Mouse (Mus musculus): Measurements from ENCODE around the gene Bcl2a1b. TPM values are rescaled to one million over a fixed set of nuclear protein-coding genes. Genes with fewer than 3 reads are reported as not detected.
"Not testable (repeated sequence)": the region's sequence is repeated elsewhere in the genome, so short reads cannot be mapped to it uniquely, and the experiment has no call there.

The Bcl2a1b gene
- polyA plus RNA-seq, 1 experiment = 13.0 TPM

DNA sequence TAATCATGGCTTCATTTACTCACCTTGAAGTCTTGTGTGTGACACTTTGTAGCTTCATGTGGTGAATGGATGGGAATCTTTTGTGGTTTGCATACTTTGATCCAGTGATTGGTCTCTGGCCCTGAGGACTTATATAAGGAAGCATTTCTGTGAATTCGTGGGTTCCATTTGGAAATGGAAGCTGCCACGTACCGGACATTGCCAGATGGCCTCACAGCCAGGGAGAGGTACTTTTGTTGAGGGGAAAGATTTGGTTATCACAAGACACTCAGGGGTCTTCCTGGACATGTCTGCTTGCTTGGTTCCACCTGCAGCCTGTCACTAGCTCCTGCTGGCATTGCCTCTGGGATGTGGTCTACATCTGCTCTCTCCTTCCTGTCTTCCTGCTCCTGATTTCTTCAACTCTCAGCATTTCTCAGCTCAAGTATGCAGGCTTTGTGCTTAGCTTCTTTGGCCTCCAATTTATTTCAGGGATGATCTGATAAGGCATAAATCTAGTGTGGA is 41.6 kb downstream of the Bcl2a1b start:
- not testable (repeated sequence) for H3K27me3 ChIP-seq (ENCODE audit: control insufficient read depth, insufficient read depth, low read length); H3K4me1 ChIP-seq (ENCODE audit: control insufficient read depth, insufficient read depth, insufficient read length); H3K27ac ChIP-seq (ENCODE audit: insufficient read depth, low read length); H3K4me3 ChIP-seq (ENCODE audit: extremely low read depth, insufficient read depth, insufficient read length); DNase-seq (ENCODE audit: low read depth in 1 of 2, low spot score in 2 of 2); H3K36me3 ChIP-seq (ENCODE audit: control insufficient read depth, insufficient read depth, low read length)
- 95% methylated on average over 3 of the region's 3 CpGs for WGBS

DNA sequence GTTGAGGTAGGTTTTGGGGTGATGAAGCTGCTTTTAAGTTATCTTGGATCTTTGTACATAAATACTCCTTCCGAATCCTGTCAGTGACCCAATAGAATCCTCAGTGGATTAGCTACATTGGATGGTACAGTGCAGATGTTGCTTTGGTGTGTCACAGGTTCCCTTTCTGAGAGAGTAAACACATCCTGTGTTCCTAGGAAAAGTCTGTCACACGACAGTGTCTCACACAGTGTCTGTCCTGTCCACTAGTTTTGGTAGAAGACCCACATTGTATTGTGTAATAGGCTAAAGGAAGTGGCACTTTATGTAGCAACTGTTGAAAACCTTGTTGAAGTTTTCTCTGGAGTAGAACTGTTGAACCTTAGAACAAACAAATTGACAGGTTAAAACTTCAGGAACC is 54.4 kb downstream of the Bcl2a1b start:
- 69% methylated on average over 2 of the region's 2 CpGs for WGBS
- no peak overlapping the region for H3K27ac ChIP-seq (ENCODE audit: insufficient read depth, low read length)
- no peaks in the 10 kb centered on the region for H3K36me3 ChIP-seq (ENCODE audit: control insufficient read depth, insufficient read depth, low read length)

GRCm38 (mm10) chr9:89256556-89257335 is 57.7 kb downstream of the Bcl2a1b start:
- 14% methylated on average over 12 of the region's 12 CpGs for WGBS
- H3K27ac ChIP-seq (ENCODE audit: insufficient read depth, low read length) = no peak overlapping the region
- H3K4me1 ChIP-seq (ENCODE audit: control insufficient read depth, insufficient read depth, insufficient read length) = peaks cover 4% of the 10 kb centered on the region; the same call in 1 of the 2 replicates
- H3K36me3 ChIP-seq (ENCODE audit: control insufficient read depth, insufficient read depth, low read length) = no peaks in the 10 kb centered on the region
- H3K27me3 ChIP-seq (ENCODE audit: control insufficient read depth, insufficient read depth, low read length) = no peaks in the 10 kb centered on the region
- TF ChIP-seq POLR2A (IDR thresholded peaks at IDR 0.05; ENCODE audit: low read depth, low read length) (no peak), CTCF (IDR thresholded peaks at IDR 0.05; ENCODE audit: extremely low read depth, insufficient read depth, insufficient read length, insufficient replicate concordance) (no peak)
- no peak for DNase-seq (ENCODE audit: low read depth in 1 of 2, low spot score in 2 of 2)
- H3K4me3 ChIP-seq (ENCODE audit: extremely low read depth, insufficient read depth, insufficient read length) = no peak overlapping the region

More for the DNA sequence above, 54.4 kb downstream of the Bcl2a1b start:
- no peak for DNase-seq (ENCODE audit: low read depth in 1 of 2, low spot score in 2 of 2)
- Histone ChIP-seq H3K4me3 (ENCODE audit: extremely low read depth, insufficient read depth, insufficient read length) (no peak overlapping the region), H3K4me1 (ENCODE audit: control insufficient read depth, insufficient read depth, insufficient read length) (peaks cover 4% of the 10 kb centered on the region; the same call in 1 of the 2 replicates), H3K27me3 (ENCODE audit: control insufficient read depth, insufficient read depth, low read length) (no peaks in the 10 kb centered on the region)
- no peak for TF ChIP-seq CTCF (IDR thresholded peaks at IDR 0.05; ENCODE audit: extremely low read depth, insufficient read depth, insufficient read length, insufficient replicate concordance)
- no peak for TF ChIP-seq POLR2A (IDR thresholded peaks at IDR 0.05; ENCODE audit: low read depth, low read length)

Other genes starting within 250 kb of the Bcl2a1b start
- gene Bcl2a1a, start 242.3 kb upstream of the Bcl2a1b start, polyA plus RNA-seq (2012; rRNA removed) = 7.7 and 8.4 TPM in 2 replicates
- 0.05 TPM in 1 of 2 replicates, not detected in the other for gene Trim43b, start 106.4 kb upstream of the Bcl2a1b start, polyA plus RNA-seq (2012; rRNA removed)
- gene Gm29094, start 170 bp downstream of the Bcl2a1b start, polyA plus RNA-seq (2012; rRNA removed) = not detected in 2 replicates
- 7.9 and 8.0 TPM in 2 replicates for gene Mthfs, start 11.5 kb downstream of the Bcl2a1b start, polyA plus RNA-seq (2012; rRNA removed)

All from spleen, adult 2 months (tissue).